Mouse (Mus musculus) megakaryocyte, embryonic 14.5 days (primary cell): ENCODE results near the gene Atf4.

ENCODE experiments used
- FLI1 ChIP-seq: IDR thresholded peaks from 2 replicates; pipeline ENCODE4 v1.6.1; 2012; ENCODE audit warnings: low read length, inconsistent platforms, mixed read lengths
- GATA1 ChIP-seq: IDR thresholded peaks from 3 replicates; pipeline ENCODE4 v1.6.1; 2012; ENCODE audit warnings: mixed read lengths, low read length, inconsistent platforms, borderline replicate concordance

DNA sequence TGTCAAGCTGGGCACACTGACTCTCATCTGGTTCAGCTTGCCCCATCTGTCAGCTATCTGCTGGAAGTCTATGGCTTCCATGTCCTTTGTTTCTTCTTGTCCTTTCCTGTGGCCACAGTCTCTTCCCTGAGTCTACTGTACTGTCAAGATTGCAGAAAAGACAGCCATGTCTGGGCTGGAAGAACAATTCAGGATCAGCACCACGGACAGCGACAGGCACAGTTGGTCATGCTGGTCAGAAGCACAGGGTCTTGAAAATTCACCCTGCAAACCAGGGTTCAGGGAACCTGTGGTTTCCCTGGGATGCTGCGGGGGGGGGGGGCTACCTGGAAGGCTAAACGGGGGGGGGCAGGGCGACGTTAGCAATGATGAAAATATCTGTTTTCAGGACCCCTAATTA lies 22.6 kb downstream of the Atf4 start:
- TF ChIP-seq GATA1 = no peak
- no peak for TF ChIP-seq FLI1
